Mouse (Mus musculus): ENCODE measurements around the gene Phactr3. TPM values are rescaled to one million over a fixed set of nuclear protein-coding genes. Genes with fewer than 3 reads are reported as not detected.

Gene Phactr3
- polyA plus RNA-seq, 1 experiment from 2014 or later, result 56.4 TPM

GRCm38 (mm10) chr2:178219454-178220147 is 100.8 kb downstream of the Phactr3 start:
- Histone ChIP-seq H3K4me2 (ENCODE audit: low read length) (no peak overlapping the region), H3K4me3 (ENCODE audit: low read depth, low read length) (no peak overlapping the region), H3K4me1 (ENCODE audit: control insufficient read depth, insufficient read depth, low read length) (peaks cover 3% of the 10 kb centered on the region; the same call in 1 of the 2 replicates), H3K27me3 (replicated peaks; ENCODE audit: control insufficient read depth, insufficient read depth, low read length) (no peaks in the 10 kb centered on the region), H3K36me3 (ENCODE audit: control insufficient read depth, insufficient read depth, low read length) (no peaks in the 10 kb centered on the region), H3K9ac (ENCODE audit: low read length) (no peak overlapping the region), H3K9me3 (replicated peaks; ENCODE audit: control insufficient read depth, low read length) (no peaks in the 10 kb centered on the region), H3K27ac (ENCODE audit: low read depth, low read length) (no peak overlapping the region)
- no peak for DNase-seq (ENCODE audit: low spot score)
- 64% methylated on average over 5 of the region's 5 CpGs for WGBS
- ATAC-seq, result no peak

- WGBS, result 40% methylated on average over 3 of the region's 3 CpGs
These were observed 101.5 kb downstream of the Phactr3 start for GRCm38 (mm10) chr2:178220148-178220717.

GRCm38 (mm10) chr2:178221003-178221402 is 102.2 kb downstream of the Phactr3 start:
- H3K4me1 ChIP-seq (ENCODE audit: control insufficient read depth, insufficient read depth, low read length), result peaks cover 3% of the 10 kb centered on the region; the same call in 1 of the 2 replicates
- DNase-seq (ENCODE audit: low spot score), result no peak
- H3K36me3 ChIP-seq (ENCODE audit: control insufficient read depth, insufficient read depth, low read length), result no peaks in the 10 kb centered on the region
- no peaks in the 10 kb centered on the region for H3K27me3 ChIP-seq (replicated peaks; ENCODE audit: control insufficient read depth, insufficient read depth, low read length)
- H3K4me3 ChIP-seq (ENCODE audit: low read depth, low read length), result no peak overlapping the region
- no peak overlapping the region for H3K27ac ChIP-seq (ENCODE audit: low read depth, low read length)
- no peaks in the 10 kb centered on the region for H3K9me3 ChIP-seq (replicated peaks; ENCODE audit: control insufficient read depth, low read length)
- 94% methylated on average over 3 of the region's 3 CpGs for WGBS
- ATAC-seq, result peak; percentile 48; the same call in 1 of the 2 replicates
- no peak overlapping the region for H3K9ac ChIP-seq (ENCODE audit: low read length)
- no peak overlapping the region for H3K4me2 ChIP-seq (ENCODE audit: low read length)

More at GRCm38 (mm10) chr2:178220148-178220717, 101.5 kb downstream of the Phactr3 start:
- no peak overlapping the region for H3K4me2 ChIP-seq (ENCODE audit: low read length)
- no peak overlapping the region for H3K4me3 ChIP-seq (ENCODE audit: low read depth, low read length)
- H3K27me3 ChIP-seq (replicated peaks; ENCODE audit: control insufficient read depth, insufficient read depth, low read length), result no peaks in the 10 kb centered on the region
- H3K4me1 ChIP-seq (ENCODE audit: control insufficient read depth, insufficient read depth, low read length), result peaks cover 3% of the 10 kb centered on the region; the same call in 1 of the 2 replicates
- no peaks in the 10 kb centered on the region for H3K9me3 ChIP-seq (replicated peaks; ENCODE audit: control insufficient read depth, low read length)
- H3K27ac ChIP-seq (ENCODE audit: low read depth, low read length), result no peak overlapping the region
- H3K9ac ChIP-seq (ENCODE audit: low read length), result no peak overlapping the region
- H3K36me3 ChIP-seq (ENCODE audit: control insufficient read depth, insufficient read depth, low read length), result no peaks in the 10 kb centered on the region
- ATAC-seq, result no peak
- no peak for DNase-seq (ENCODE audit: low spot score)

DNA sequence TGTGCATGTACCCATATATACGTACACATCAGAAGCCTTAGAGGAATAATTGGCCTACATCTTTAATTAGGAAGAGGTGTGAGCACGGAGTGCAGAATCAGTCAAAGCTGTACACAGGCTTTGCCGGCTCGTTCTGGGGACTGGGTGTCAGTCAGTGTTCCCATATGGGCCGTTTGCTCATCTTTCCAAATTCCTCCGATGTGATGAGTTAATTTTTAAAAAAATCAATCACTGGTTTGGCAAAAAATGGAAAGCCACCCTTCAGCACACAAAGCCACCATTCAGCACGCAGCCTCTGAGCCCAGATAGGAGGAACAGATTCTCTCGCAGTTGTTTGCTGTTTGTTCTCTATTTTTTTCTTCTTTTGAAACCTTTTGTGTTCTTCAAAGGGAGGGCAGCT is 110.5 kb downstream of the Phactr3 start:
- no peak overlapping the region; the same call in 1 of the 2 replicates for H3K27ac ChIP-seq (ENCODE audit: low read depth, low read length)

DNA sequence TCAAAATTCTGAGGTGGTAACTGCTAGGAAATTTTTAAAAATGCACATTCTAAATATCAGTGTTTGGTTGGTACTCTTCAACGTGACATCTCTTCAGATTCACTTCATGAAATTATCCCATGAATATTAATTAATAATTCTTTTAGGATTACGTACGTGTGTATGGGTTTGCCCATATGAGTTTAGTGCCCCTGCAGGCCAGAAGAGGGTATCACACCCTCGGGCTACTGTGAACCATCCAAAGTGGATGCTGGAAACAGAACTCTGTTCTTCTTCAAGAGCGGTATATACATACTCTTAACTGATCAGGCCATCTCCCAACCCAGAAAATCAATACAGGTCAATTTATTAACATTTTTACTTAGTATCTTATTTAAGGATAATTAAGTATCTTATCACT is 114.7 kb downstream of the Phactr3 start:
- Histone ChIP-seq H3K36me3 (ENCODE audit: control insufficient read depth, insufficient read depth, low read length) (no peaks in the 10 kb centered on the region), H3K27ac (ENCODE audit: low read depth, low read length) (no peak overlapping the region), H3K4me1 (ENCODE audit: control insufficient read depth, insufficient read depth, low read length) (no peaks in the 10 kb centered on the region), H3K4me3 (ENCODE audit: low read depth, low read length) (no peak overlapping the region), H3K9ac (ENCODE audit: low read length) (no peak overlapping the region), H3K4me2 (ENCODE audit: low read length) (no peak overlapping the region), H3K9me3 (replicated peaks; ENCODE audit: control insufficient read depth, low read length) (0 out of 2 replicates have a peak, but pooled peaks cover 5% of the 10 kb centered on the region), H3K27me3 (replicated peaks; ENCODE audit: control insufficient read depth, insufficient read depth, low read length) (no peaks in the 10 kb centered on the region)
- ATAC-seq, result no peak
- DNase-seq (ENCODE audit: low spot score), result no peak
- 80% methylated on average over 5 of the region's 5 CpGs for WGBS

More for the DNA sequence above, 110.5 kb downstream of the Phactr3 start:
- Histone ChIP-seq H3K27me3 (replicated peaks; ENCODE audit: control insufficient read depth, insufficient read depth, low read length) (no peaks in the 10 kb centered on the region), H3K4me3 (ENCODE audit: low read depth, low read length) (no peak overlapping the region), H3K9ac (ENCODE audit: low read length) (no peak overlapping the region), H3K4me2 (ENCODE audit: low read length) (no peak overlapping the region), H3K36me3 (ENCODE audit: control insufficient read depth, insufficient read depth, low read length) (no peaks in the 10 kb centered on the region), H3K4me1 (ENCODE audit: control insufficient read depth, insufficient read depth, low read length) (no peaks in the 10 kb centered on the region), H3K9me3 (replicated peaks; ENCODE audit: control insufficient read depth, low read length) (0 out of 2 replicates have a peak, but pooled peaks cover 5% of the 10 kb centered on the region)
- WGBS, result 50% methylated on average over 8 of the region's 8 CpGs
- ATAC-seq, result peak; percentile 63; the same call in 1 of the 2 replicates
- peak; percentile 60 for DNase-seq (ENCODE audit: low spot score)

- ATAC-seq (no peak), DNase-seq (ENCODE audit: low spot score) (no peak)
- no peaks in the 10 kb centered on the region for H3K9me3 ChIP-seq (replicated peaks; ENCODE audit: control insufficient read depth, low read length)
- no peaks in the 10 kb centered on the region for H3K4me1 ChIP-seq (ENCODE audit: control insufficient read depth, insufficient read depth, low read length)
- no peaks in the 10 kb centered on the region for H3K36me3 ChIP-seq (ENCODE audit: control insufficient read depth, insufficient read depth, low read length)
- no peaks in the 10 kb centered on the region for H3K27me3 ChIP-seq (replicated peaks; ENCODE audit: control insufficient read depth, insufficient read depth, low read length)
- no peak overlapping the region for H3K9ac ChIP-seq (ENCODE audit: low read length)
- H3K27ac ChIP-seq (ENCODE audit: low read depth, low read length), result no peak overlapping the region
- WGBS, result 83% methylated on average over 3 of the region's 3 CpGs
- no peak overlapping the region for H3K4me3 ChIP-seq (ENCODE audit: low read depth, low read length)
- no peak overlapping the region for H3K4me2 ChIP-seq (ENCODE audit: low read length)
These were observed 118.3 kb downstream of the Phactr3 start for GRCm38 (mm10) chr2:178237056-178237455.

DNA sequence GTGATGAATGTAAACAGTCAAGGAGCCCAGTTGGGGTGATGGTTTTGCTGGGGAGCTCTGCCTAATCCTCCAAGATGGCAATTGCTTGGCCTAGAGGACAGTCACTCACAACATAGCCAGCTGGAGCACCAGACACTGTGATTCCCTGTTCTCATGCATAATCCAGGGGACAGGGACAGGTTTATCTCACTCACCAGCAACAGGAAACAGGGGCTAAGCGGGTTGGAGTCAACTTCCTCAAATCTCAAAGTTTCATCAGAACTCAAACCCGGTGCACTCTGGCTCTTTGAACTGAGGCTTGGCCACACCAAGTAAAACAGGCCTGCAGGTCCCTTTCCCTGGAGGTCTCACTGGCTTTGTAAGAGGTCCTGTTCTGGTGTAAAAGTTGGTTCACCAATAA is 119.7 kb downstream of the Phactr3 start:
- ATAC-seq (no peak), DNase-seq (ENCODE audit: low spot score) (no peak)
- no peaks in the 10 kb centered on the region for H3K36me3 ChIP-seq (ENCODE audit: control insufficient read depth, insufficient read depth, low read length)
- 88% methylated on average over 2 of the region's 2 CpGs for WGBS
- no peaks in the 10 kb centered on the region for H3K27me3 ChIP-seq (replicated peaks; ENCODE audit: control insufficient read depth, insufficient read depth, low read length)
- H3K9ac ChIP-seq (ENCODE audit: low read length), result no peak overlapping the region
- no peak overlapping the region for H3K4me3 ChIP-seq (ENCODE audit: low read depth, low read length)
- H3K9me3 ChIP-seq (replicated peaks; ENCODE audit: control insufficient read depth, low read length), result no peaks in the 10 kb centered on the region
- H3K27ac ChIP-seq (ENCODE audit: low read depth, low read length), result no peak overlapping the region
- no peak overlapping the region for H3K4me2 ChIP-seq (ENCODE audit: low read length)
- H3K4me1 ChIP-seq (ENCODE audit: control insufficient read depth, insufficient read depth, low read length), result no peaks in the 10 kb centered on the region

DNA sequence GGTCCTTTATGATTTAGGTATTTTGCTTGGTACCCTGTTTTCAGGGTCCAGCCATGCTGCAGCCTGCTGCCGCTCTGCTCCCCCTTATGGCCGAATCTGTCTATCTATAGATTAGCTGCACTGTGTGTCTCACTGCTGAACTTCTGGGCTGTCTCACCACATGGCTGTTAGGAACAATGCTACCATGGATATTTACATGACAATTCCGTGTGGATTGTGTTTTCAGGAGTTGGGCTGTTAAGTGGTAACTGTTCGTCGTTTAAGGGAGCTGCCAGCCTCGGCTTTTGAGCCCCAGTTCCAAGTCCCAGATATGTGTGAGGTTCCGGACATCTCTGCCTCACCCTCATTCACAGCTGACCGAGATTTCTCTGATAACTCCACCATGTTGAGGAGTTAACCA is 122.1 kb downstream of the Phactr3 start:
- Histone ChIP-seq H3K36me3 (ENCODE audit: control insufficient read depth, insufficient read depth, low read length) (no peaks in the 10 kb centered on the region), H3K27ac (ENCODE audit: low read depth, low read length) (no peak overlapping the region), H3K4me1 (ENCODE audit: control insufficient read depth, insufficient read depth, low read length) (no peaks in the 10 kb centered on the region), H3K27me3 (replicated peaks; ENCODE audit: control insufficient read depth, insufficient read depth, low read length) (no peaks in the 10 kb centered on the region), H3K9me3 (replicated peaks; ENCODE audit: control insufficient read depth, low read length) (no peaks in the 10 kb centered on the region), H3K4me2 (ENCODE audit: low read length) (no peak overlapping the region), H3K4me3 (ENCODE audit: low read depth, low read length) (no peak overlapping the region), H3K9ac (ENCODE audit: low read length) (no peak overlapping the region)
- no peak for ATAC-seq
- 65% methylated on average over 8 of the region's 8 CpGs for WGBS
- DNase-seq (ENCODE audit: low spot score), result no peak

DNA sequence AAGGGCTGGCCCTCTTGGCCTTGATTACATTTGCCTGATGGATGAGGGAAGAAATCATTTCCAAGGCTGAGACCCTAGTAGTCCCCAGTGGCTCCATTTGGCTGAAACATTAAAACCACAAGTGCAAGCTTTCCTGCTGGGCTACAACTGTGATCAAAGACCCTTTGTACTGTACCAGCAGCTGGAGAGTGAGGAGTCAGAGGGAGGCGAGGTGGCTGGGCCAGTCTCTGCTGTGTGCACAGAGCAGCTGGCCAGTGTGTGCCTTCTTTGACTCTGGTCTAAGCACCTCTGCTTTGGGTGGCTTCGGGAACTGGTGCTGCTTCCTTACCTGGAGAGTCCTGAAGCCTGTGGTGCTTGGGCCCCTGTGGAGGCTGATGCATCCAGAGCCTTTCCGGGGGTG is 122.6 kb downstream of the Phactr3 start:
- no peaks in the 10 kb centered on the region for H3K36me3 ChIP-seq (ENCODE audit: control insufficient read depth, insufficient read depth, low read length)
- DNase-seq (ENCODE audit: low spot score), result no peak
- no peaks in the 10 kb centered on the region for H3K4me1 ChIP-seq (ENCODE audit: control insufficient read depth, insufficient read depth, low read length)
- H3K9me3 ChIP-seq (replicated peaks; ENCODE audit: control insufficient read depth, low read length), result no peaks in the 10 kb centered on the region
- H3K4me3 ChIP-seq (ENCODE audit: low read depth, low read length), result no peak overlapping the region
- no peak overlapping the region for H3K4me2 ChIP-seq (ENCODE audit: low read length)
- ATAC-seq, result 0 out of 2 replicates have a peak, but pooled peaks have one; percentile 26
- H3K9ac ChIP-seq (ENCODE audit: low read length), result no peak overlapping the region
- H3K27me3 ChIP-seq (replicated peaks; ENCODE audit: control insufficient read depth, insufficient read depth, low read length), result no peaks in the 10 kb centered on the region
- no peak overlapping the region for H3K27ac ChIP-seq (ENCODE audit: low read depth, low read length)
- WGBS, result 77% methylated on average over 3 of the region's 3 CpGs

Measured in forebrain, embryonic 14.5 days (tissue).